Mouse (Mus musculus) heart, embryonic 12.5 days (tissue): ENCODE data around the gene Tekt3. TPM values are rescaled to one million over a fixed set of nuclear protein-coding genes. Genes with fewer than 3 reads are reported as not detected.

Source experiments
- ATAC-seq: fragments of 200-750 bp; cut with Nextera tagmentation; 2 replicates; pipeline ENCODE4 v1.8.0; 2017; ENCODE audit warnings: moderate TSS enrichment, moderate library complexity; ENCODE audit not compliant: insufficient number of reproducible peaks, low FRiP score
- H3K27ac ChIP-seq: fragments of 300-500 bp; sonication (generic); 2 replicates; pipeline ENCODE4 v1.5.1; 2016; ENCODE audit warnings: mild to moderate bottlenecking, moderate library complexity; ENCODE audit not compliant: poor library complexity, severe bottlenecking
- H3K27me3 ChIP-seq: fragments of 300-500 bp; sonication (generic); replicated peaks from 2 replicates; pipeline ENCODE4 v1.6.1; 2016; ENCODE audit warnings: mild to moderate bottlenecking, moderate library complexity
- H3K36me3 ChIP-seq: fragments of 300-500 bp; sonication (generic); 2 replicates; pipeline ENCODE4 v1.6.1; 2016; ENCODE audit warnings: mild to moderate bottlenecking, moderate library complexity
- H3K4me1 ChIP-seq: fragments of 300-500 bp; sonication (generic); replicated peaks from 2 replicates; pipeline ENCODE4 v1.6.1; 2016; ENCODE audit warnings: mild to moderate bottlenecking
- H3K4me2 ChIP-seq: fragments of 300-500 bp; sonication (generic); 2 replicates; pipeline ENCODE4 v1.6.1; 2016; ENCODE audit warnings: mild to moderate bottlenecking, moderate library complexity
- H3K4me3 ChIP-seq: fragments of 300-500 bp; sonication (generic); 2 replicates; pipeline ENCODE4 v1.5.1; 2016; ENCODE audit warnings: mild to moderate bottlenecking
- H3K9ac ChIP-seq: fragments of 300-500 bp; sonication (generic); 2 replicates; pipeline ENCODE4 v1.6.1; 2016; ENCODE audit warnings: mild to moderate bottlenecking, moderate library complexity
- H3K9me3 ChIP-seq: fragments of 300-500 bp; sonication (generic); replicated peaks from 2 replicates; pipeline ENCODE4 v1.6.1; 2016; ENCODE audit warnings: mild to moderate bottlenecking, moderate library complexity
- WGBS: fragments of 180-500 bp; shearing (Covaris S2); methylation state at CpG from one replicate; pipeline ENCODE4 v1.1.7; 2016; 5-methylcytosine and 5-hydroxymethylcytosine counted together
- polyA plus RNA-seq: library from polyadenylated mRNA; unstranded; fragments of >200 nt; fragmentation: Nextera tagmentation; extraction: Ambion mirVana; gene quantifications from 2 replicates; pipeline ENCODE4 v1.2.1, GENCODE M21; 2016

Gene Tekt3
- polyA plus RNA-seq, 1 experiment from 2014 or later = not detected

DNA sequence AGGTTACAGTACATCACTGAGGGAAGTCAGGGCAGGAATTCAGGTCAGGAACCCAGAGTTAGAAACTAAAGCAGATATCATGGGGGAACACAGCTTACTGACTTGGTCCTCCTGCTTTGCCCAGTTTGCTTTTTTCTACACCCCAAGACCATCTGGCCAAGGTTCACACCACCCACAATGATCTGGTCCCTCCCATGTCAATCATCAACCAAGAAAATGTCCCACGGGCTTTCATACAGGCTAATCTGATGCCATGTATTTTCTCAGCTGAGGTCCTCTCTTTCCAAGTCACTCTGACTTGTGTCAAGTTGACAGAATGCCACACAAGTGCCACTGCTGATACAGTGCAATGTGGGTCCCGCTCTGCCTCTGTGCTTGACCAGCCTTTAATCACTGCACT lies 42.6 kb downstream of the Tekt3 start:
- Histone ChIP-seq H3K4me2 (no peak overlapping the region), H3K27me3 (peaks cover 4% of the 10 kb centered on the region; the same call in 1 of the 2 replicates), H3K9ac (no peak overlapping the region), H3K27ac (no peak overlapping the region), H3K4me1 (peaks cover 15% of the 10 kb centered on the region), H3K9me3 (no peaks in the 10 kb centered on the region), H3K36me3 (no peaks in the 10 kb centered on the region), H3K4me3 (no peak overlapping the region)
- WGBS = 45% methylated on average over 2 of the region's 2 CpGs
- no peak for ATAC-seq

GRCm38 (mm10) chr11:63109230-63109775 lies 47.8 kb downstream of the Tekt3 start:
- H3K27ac ChIP-seq = no peak overlapping the region
- H3K4me3 ChIP-seq = no peak overlapping the region
- H3K9me3 ChIP-seq = no peaks in the 10 kb centered on the region
- no peak overlapping the region for H3K4me2 ChIP-seq
- WGBS = 53% methylated on average over 1 of the region's 1 CpGs
- H3K9ac ChIP-seq = no peak overlapping the region
- no peaks in the 10 kb centered on the region for H3K27me3 ChIP-seq
- ATAC-seq = no peak
- H3K4me1 ChIP-seq = peaks cover 17% of the 10 kb centered on the region
- H3K36me3 ChIP-seq = no peaks in the 10 kb centered on the region

GRCm38 (mm10) chr11:63110329-63110728 lies 48.9 kb downstream of the Tekt3 start:
- Histone ChIP-seq H3K27me3 (no peaks in the 10 kb centered on the region), H3K4me1 (peaks cover 18% of the 10 kb centered on the region), H3K4me3 (no peak overlapping the region), H3K36me3 (no peaks in the 10 kb centered on the region), H3K9me3 (no peaks in the 10 kb centered on the region), H3K9ac (no peak overlapping the region), H3K27ac (no peak overlapping the region), H3K4me2 (no peak overlapping the region)
- 79% methylated on average over 3 of the region's 3 CpGs for WGBS
- no peak for ATAC-seq

- no peak overlapping the region for H3K4me2 ChIP-seq
- no peaks in the 10 kb centered on the region for H3K36me3 ChIP-seq
- H3K9me3 ChIP-seq = no peaks in the 10 kb centered on the region
- no peak overlapping the region for H3K4me3 ChIP-seq
- peak overlapping the region; percentile 81 for H3K27ac ChIP-seq
- peaks cover 41% of the 10 kb centered on the region for H3K4me1 ChIP-seq
- 64% methylated on average over 8 of the region's 8 CpGs for WGBS
- H3K9ac ChIP-seq = no peak overlapping the region
- ATAC-seq = no peak
- H3K27me3 ChIP-seq = no peaks in the 10 kb centered on the region
Observed at GRCm38 (mm10) chr11:63114807-63115641, 53.6 kb downstream of the Tekt3 start.

GRCm38 (mm10) chr11:63116652-63117051 lies 55.2 kb downstream of the Tekt3 start:
- Histone ChIP-seq H3K36me3 (no peaks in the 10 kb centered on the region), H3K9ac (no peak overlapping the region), H3K27ac (no peak overlapping the region), H3K9me3 (no peaks in the 10 kb centered on the region), H3K27me3 (no peaks in the 10 kb centered on the region), H3K4me3 (no peak overlapping the region), H3K4me2 (no peak overlapping the region), H3K4me1 (peaks cover 47% of the 10 kb centered on the region)
- no peak for ATAC-seq
- WGBS = 85% methylated on average over 5 of the region's 5 CpGs

DNA sequence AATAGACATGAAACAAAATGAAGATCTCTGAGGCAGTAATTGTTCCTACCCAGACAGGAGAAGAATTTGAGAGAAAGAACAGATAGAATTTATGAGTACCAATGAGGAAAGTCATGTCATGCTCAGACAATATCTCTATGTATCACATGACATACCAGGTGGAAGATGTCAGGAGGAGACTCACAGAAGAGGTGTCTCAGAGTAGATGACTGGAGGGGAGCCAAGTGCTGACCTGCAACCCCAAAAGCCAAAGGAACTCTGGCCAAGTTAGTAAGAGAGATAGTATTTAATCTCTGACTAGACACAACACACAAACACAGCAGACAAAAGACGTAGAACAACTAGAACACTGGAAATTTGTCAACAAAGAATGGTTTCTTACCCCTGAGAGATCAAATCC lies 55.8 kb downstream of the Tekt3 start:
- Histone ChIP-seq H3K4me3 (no peak overlapping the region), H3K9me3 (no peaks in the 10 kb centered on the region), H3K36me3 (no peaks in the 10 kb centered on the region), H3K27ac (no peak overlapping the region), H3K27me3 (no peaks in the 10 kb centered on the region), H3K9ac (no peak overlapping the region), H3K4me2 (no peak overlapping the region), H3K4me1 (peaks cover 47% of the 10 kb centered on the region)
- no peak for ATAC-seq
- WGBS = 48% methylated on average over 1 of the region's 1 CpGs

DNA sequence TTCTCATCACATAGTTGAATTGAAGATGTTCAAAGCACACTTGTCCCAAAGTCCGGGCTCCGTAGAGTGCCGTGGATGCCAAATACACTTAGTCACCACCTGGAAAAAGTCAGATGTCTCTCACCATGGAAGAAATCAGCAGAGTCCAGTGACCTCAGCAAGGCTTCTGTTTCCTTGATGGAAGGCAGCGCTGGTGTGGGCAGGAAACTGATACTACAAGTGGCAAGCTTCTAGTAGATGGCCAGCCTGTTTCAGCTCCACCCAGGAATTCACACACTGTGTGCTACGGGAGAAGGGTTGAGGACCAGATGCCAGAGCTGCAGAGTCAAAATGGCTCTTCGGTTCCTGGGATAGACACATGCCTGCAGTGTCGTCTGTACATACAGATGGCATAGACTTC lies 58.3 kb downstream of the Tekt3 start:
- ATAC-seq = peak; percentile 81
- Histone ChIP-seq H3K4me1 (peaks cover 42% of the 10 kb centered on the region), H3K27me3 (no peaks in the 10 kb centered on the region), H3K36me3 (no peaks in the 10 kb centered on the region), H3K9ac (no peak overlapping the region), H3K4me3 (no peak overlapping the region), H3K4me2 (no peak overlapping the region; the same call in 1 of the 2 replicates), H3K27ac (peak overlapping the region; percentile 66), H3K9me3 (no peaks in the 10 kb centered on the region)
- 9% methylated on average over 7 of the region's 7 CpGs for WGBS

DNA sequence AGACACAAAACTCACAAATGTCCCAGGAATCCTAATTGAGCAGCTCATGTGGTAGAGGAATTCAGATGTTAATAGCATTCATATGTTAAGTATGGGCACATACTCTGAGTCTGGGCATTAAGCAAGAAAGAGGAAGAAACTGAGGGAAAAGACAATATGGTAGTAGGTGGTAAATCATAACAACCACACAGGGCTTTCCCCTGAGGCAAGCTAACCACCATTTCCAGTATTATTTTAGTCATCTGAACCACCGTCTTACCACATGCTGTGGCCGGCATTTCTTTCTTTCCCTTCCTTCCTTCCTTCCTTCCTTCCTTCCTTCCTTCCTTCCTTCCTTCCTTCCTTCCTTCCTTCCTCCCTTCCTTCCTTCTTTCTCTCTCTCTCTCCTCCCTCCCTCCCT lies 60.8 kb downstream of the Tekt3 start:
- peaks cover 39% of the 10 kb centered on the region for H3K4me1 ChIP-seq
- H3K36me3 ChIP-seq = no peaks in the 10 kb centered on the region
- no peaks in the 10 kb centered on the region for H3K9me3 ChIP-seq
- no peaks in the 10 kb centered on the region for H3K27me3 ChIP-seq
- no peak overlapping the region for H3K4me3 ChIP-seq
- H3K27ac ChIP-seq = no peak overlapping the region
- H3K9ac ChIP-seq = no peak overlapping the region
- no peak overlapping the region for H3K4me2 ChIP-seq
- no peak for ATAC-seq
- WGBS = 79% methylated on average over 2 of the region's 2 CpGs

DNA sequence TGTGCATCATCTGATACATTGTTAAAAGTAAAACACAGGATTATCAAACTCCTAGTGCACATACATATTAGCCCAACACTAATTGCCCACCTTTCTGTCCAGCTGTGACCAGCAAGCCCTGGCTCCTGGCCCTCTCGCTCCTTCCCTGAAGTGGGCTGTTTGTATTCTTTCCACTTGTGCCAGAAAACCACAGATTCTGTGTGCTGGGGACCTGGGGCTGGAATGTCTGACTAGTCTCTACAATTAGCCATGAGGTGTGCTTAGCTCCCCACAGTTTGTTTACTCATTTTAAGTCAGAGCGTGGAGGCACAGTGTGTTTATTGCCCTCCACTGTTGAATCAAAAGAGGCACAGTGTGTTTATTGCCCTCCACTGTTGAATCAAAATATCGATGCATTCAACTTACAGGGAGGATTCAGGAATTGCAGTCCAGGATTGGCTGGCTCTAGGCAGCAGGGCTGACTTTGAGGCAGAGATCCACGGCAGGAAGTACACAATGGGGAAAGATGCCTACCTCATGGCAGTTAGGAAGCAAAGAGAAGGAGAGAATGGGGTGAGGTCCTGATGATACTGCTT lies 61.4 kb downstream of the Tekt3 start:
- ATAC-seq = no peak
- H3K36me3 ChIP-seq = no peaks in the 10 kb centered on the region
- no peak overlapping the region for H3K4me2 ChIP-seq
- 78% methylated on average over 4 of the region's 4 CpGs for WGBS
- no peaks in the 10 kb centered on the region for H3K9me3 ChIP-seq
- no peak overlapping the region for H3K4me3 ChIP-seq
- H3K9ac ChIP-seq = no peak overlapping the region
- H3K27ac ChIP-seq = no peak overlapping the region
- H3K27me3 ChIP-seq = no peaks in the 10 kb centered on the region
- peaks cover 39% of the 10 kb centered on the region for H3K4me1 ChIP-seq

GRCm38 (mm10) chr11:63124316-63124715 lies 62.9 kb downstream of the Tekt3 start:
- Histone ChIP-seq H3K4me2 (no peak overlapping the region), H3K36me3 (no peaks in the 10 kb centered on the region), H3K9ac (no peak overlapping the region), H3K4me3 (no peak overlapping the region), H3K27ac (no peak overlapping the region), H3K27me3 (no peaks in the 10 kb centered on the region), H3K4me1 (peaks cover 36% of the 10 kb centered on the region), H3K9me3 (no peaks in the 10 kb centered on the region)
- WGBS = 23% methylated on average over 4 of the region's 4 CpGs
- ATAC-seq = no peak

DNA sequence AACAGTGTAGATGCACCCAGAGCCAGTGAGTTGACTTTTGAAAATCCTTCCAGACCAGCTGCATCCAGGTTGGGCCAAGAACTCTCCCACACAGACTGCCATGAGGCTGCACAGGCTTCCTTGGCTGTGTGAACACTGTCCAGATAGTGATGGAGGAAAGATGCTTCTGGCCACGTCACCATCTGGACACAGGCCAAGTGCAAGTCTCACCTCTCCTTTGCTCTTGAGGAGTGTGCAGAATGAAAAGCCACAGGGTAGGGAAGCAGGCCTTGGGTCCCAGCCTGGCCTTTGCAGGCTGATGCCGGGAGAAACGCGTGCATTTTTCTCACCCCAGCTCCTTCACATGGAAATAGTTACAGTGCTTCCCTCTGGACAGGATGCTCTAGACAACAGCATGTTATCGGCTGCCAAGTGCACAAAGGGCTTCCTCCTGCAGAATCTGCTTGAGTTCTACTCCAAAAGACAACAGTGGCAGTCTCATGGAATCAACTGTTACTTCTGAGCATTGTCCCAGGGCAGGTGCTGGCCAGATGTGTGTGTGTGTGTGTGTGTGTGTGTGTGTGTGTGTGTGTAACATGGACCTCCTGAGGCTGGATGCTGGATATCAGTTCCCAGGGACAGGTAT lies 64.5 kb downstream of the Tekt3 start:
- Histone ChIP-seq H3K36me3 (no peaks in the 10 kb centered on the region), H3K9ac (no peak overlapping the region; the same call in 1 of the 2 replicates), H3K9me3 (no peaks in the 10 kb centered on the region), H3K27me3 (no peaks in the 10 kb centered on the region), H3K4me1 (peaks cover 39% of the 10 kb centered on the region), H3K4me2 (no peak overlapping the region), H3K27ac (peak overlapping the region; percentile 8; the same call in 1 of the 2 replicates), H3K4me3 (no peak overlapping the region)
- WGBS = 39% methylated on average over 5 of the region's 5 CpGs
- peak; percentile 37; the same call in 1 of the 2 replicates for ATAC-seq
